Mouse (Mus musculus) midbrain, embryonic 10.5 days (tissue): ENCODE results near the gene Pde4d. TPM values are rescaled to one million over a fixed set of nuclear protein-coding genes. Genes with fewer than 3 reads are reported as not detected.
"Not testable (repeated sequence)": the region's sequence is repeated elsewhere in the genome, so short reads cannot be mapped to it uniquely, and the experiment has no call there.

Experiments
- DNase-seq: peaks from one replicate; pipeline ENCODE4 v3.0.0-alpha.2; 2017; ENCODE audit warnings: low spot score
- H3K27ac ChIP-seq: fragments of 300-500 bp; sonication (generic); replicated peaks from 2 replicates; pipeline ENCODE4 v1.5.1; 2016; ENCODE audit warnings: mild to moderate bottlenecking
- H3K27me3 ChIP-seq: fragments of 300-500 bp; sonication (generic); 2 replicates; pipeline ENCODE4 v1.6.1; 2016; ENCODE audit warnings: low read depth, mild to moderate bottlenecking; ENCODE audit not compliant: poor library complexity, severe bottlenecking
- H3K36me3 ChIP-seq: fragments of 300-500 bp; sonication (generic); 2 replicates; pipeline ENCODE4 v1.6.1; 2016; ENCODE audit warnings: mild to moderate bottlenecking, moderate library complexity
- H3K4me1 ChIP-seq: fragments of 300-500 bp; sonication (generic); 2 replicates; pipeline ENCODE4 v1.6.1; 2016
- H3K4me3 ChIP-seq: fragments of 300-500 bp; sonication (generic); 2 replicates; pipeline ENCODE4 v1.5.1; 2016; ENCODE audit warnings: mild to moderate bottlenecking, moderate library complexity
- H3K9me3 ChIP-seq: fragments of 300-500 bp; sonication (generic); replicated peaks from 2 replicates; pipeline ENCODE4 v1.6.1; 2016; ENCODE audit warnings: mild to moderate bottlenecking
- WGBS: fragments of 180-500 bp; shearing (Covaris S2); methylation state at CpG from one replicate; pipeline ENCODE4 v1.1.7; 2016; 5-methylcytosine and 5-hydroxymethylcytosine counted together
- polyA plus RNA-seq: library from polyadenylated mRNA; unstranded; fragments of >200 nt; fragmentation: Nextera tagmentation; extraction: Ambion mirVana; gene quantifications from 2 replicates; pipeline ENCODE4 v1.2.1, GENCODE M21; 2016

The Pde4d gene
- polyA plus RNA-seq, 1 experiment from 2014 or later = 10.8 TPM

GRCm38 (mm10) chr13:108766020-108766727, 316.4 kb downstream of the Pde4d start:
- DNase-seq = no peak
- no peak overlapping the region for H3K27ac ChIP-seq
- no peaks in the 10 kb centered on the region for H3K27me3 ChIP-seq
- H3K4me1 ChIP-seq = no peaks in the 10 kb centered on the region
- H3K4me3 ChIP-seq = no peak overlapping the region
- H3K9me3 ChIP-seq = no peaks in the 10 kb centered on the region
- H3K36me3 ChIP-seq = no peaks in the 10 kb centered on the region
- 77% methylated on average over 11 of the region's 11 CpGs for WGBS

DNA sequence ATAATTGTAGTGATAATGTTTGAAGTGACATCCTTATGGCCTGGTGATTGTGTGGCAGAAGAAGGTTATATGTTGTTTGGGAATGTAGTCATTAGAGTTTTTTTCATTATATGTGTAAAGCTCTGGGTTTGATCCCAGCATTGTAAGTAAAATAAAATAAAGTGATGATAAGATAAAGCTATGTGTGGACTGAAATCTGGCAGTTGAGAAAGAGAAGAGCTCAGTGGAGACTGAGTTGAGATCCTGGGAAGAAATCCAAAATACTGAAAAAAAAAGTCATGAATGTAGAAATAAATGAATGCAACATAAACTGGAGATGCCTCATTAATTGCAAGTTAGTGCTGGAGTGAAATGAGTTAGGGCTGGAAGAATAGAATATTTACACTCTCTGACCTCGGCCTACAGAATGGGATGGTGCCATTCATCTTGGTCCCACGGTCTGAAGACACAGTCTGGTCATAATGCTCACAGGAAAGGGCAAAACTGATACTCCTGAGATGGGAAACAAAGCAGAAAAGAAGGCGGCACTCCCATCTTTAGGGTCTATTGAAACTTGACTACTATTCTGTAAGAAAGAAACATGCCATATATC, 319.8 kb downstream of the Pde4d start:
- no peaks in the 10 kb centered on the region for H3K4me1 ChIP-seq
- no peak for DNase-seq
- H3K9me3 ChIP-seq = no peaks in the 10 kb centered on the region
- no peaks in the 10 kb centered on the region for H3K36me3 ChIP-seq
- H3K4me3 ChIP-seq = no peak overlapping the region
- H3K27ac ChIP-seq = no peak overlapping the region
- WGBS = 77% methylated on average over 3 of the region's 3 CpGs
- no peaks in the 10 kb centered on the region for H3K27me3 ChIP-seq

GRCm38 (mm10) chr13:108772386-108772785, 322.6 kb downstream of the Pde4d start:
- DNase-seq = no peak
- Histone ChIP-seq H3K27ac (no peak overlapping the region), H3K36me3 (no peaks in the 10 kb centered on the region), H3K4me1 (no peaks in the 10 kb centered on the region), H3K9me3 (no peaks in the 10 kb centered on the region), H3K27me3 (no peaks in the 10 kb centered on the region), H3K4me3 (no peak overlapping the region)
- 69% methylated on average over 3 of the region's 3 CpGs for WGBS

GRCm38 (mm10) chr13:108774981-108775380, 325.2 kb downstream of the Pde4d start:
- H3K27me3 ChIP-seq = no peaks in the 10 kb centered on the region
- no peaks in the 10 kb centered on the region for H3K4me1 ChIP-seq
- DNase-seq = no peak
- no peak overlapping the region for H3K4me3 ChIP-seq
- H3K9me3 ChIP-seq = no peaks in the 10 kb centered on the region
- no peaks in the 10 kb centered on the region for H3K36me3 ChIP-seq
- 83% methylated on average over 1 of the region's 1 CpGs for WGBS
- H3K27ac ChIP-seq = no peak overlapping the region

- no peaks in the 10 kb centered on the region for H3K27me3 ChIP-seq
- no peak overlapping the region for H3K4me3 ChIP-seq
- H3K27ac ChIP-seq = no peak overlapping the region
- no peaks in the 10 kb centered on the region for H3K9me3 ChIP-seq
- no peaks in the 10 kb centered on the region for H3K4me1 ChIP-seq
- no peak for DNase-seq
- H3K36me3 ChIP-seq = no peaks in the 10 kb centered on the region
- 85% methylated on average over 7 of the region's 7 CpGs for WGBS
Observed at GRCm38 (mm10) chr13:108775882-108776281, 326.1 kb downstream of the Pde4d start.

DNA sequence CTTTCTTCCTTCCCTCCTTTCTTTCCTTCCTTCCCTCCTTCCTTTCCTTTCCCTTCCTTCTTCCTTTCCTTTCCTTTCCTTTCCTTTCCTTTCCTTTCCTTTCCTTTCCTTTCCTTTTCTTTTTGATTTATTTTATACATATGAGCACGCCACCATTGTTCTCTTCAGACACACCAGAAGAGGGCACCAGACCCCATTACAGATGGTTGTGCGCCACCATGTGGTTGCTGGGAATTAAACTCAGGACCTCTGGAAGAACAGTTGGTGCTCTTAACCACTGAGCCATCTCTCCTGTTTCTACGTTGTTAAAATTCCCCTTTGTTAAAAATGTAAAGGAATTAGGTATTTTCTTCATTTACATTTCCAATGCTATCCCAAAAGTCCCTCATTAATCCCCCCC, 347.9 kb downstream of the Pde4d start:
- not testable (repeated sequence) for H3K36me3 ChIP-seq, H3K9me3 ChIP-seq, H3K4me3 ChIP-seq, H3K4me1 ChIP-seq, H3K27me3 ChIP-seq, H3K27ac ChIP-seq, DNase-seq
- 79% methylated on average over 3 of the region's 3 CpGs for WGBS

- Histone ChIP-seq H3K4me1 (no peaks in the 10 kb centered on the region), H3K9me3 (no peaks in the 10 kb centered on the region), H3K27ac (no peak overlapping the region), H3K36me3 (no peaks in the 10 kb centered on the region), H3K27me3 (no peaks in the 10 kb centered on the region), H3K4me3 (no peak overlapping the region)
- 91% methylated on average over 7 of the region's 7 CpGs for WGBS
- DNase-seq = no peak
Observed at GRCm38 (mm10) chr13:108809191-108809590, 359.4 kb downstream of the Pde4d start.

DNA sequence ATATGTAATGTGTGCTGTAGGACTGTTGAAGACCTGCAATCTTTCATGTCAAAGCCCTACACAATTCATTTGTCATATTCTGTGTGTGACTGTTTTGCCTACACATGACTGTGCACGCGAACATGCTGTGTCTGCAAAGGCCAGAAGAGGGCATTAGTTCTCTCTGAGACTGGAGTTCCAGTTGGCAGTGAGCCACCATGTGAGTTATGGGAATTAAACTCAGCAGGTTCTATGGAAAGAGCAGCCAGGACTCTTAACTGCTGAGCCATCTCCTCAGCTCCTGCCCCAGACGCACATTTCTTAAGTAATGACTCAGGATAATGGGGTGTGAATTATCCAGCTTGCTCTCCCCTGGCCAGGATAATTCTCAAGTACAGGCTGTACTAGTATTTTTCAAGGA, 363.2 kb downstream of the Pde4d start:
- H3K4me3 ChIP-seq = no peak overlapping the region
- H3K27me3 ChIP-seq = no peaks in the 10 kb centered on the region
- H3K27ac ChIP-seq = no peak overlapping the region
- no peaks in the 10 kb centered on the region for H3K9me3 ChIP-seq
- peak; percentile 16 for DNase-seq
- 67% methylated on average over 3 of the region's 3 CpGs for WGBS
- no peaks in the 10 kb centered on the region for H3K4me1 ChIP-seq
- no peaks in the 10 kb centered on the region for H3K36me3 ChIP-seq

DNA sequence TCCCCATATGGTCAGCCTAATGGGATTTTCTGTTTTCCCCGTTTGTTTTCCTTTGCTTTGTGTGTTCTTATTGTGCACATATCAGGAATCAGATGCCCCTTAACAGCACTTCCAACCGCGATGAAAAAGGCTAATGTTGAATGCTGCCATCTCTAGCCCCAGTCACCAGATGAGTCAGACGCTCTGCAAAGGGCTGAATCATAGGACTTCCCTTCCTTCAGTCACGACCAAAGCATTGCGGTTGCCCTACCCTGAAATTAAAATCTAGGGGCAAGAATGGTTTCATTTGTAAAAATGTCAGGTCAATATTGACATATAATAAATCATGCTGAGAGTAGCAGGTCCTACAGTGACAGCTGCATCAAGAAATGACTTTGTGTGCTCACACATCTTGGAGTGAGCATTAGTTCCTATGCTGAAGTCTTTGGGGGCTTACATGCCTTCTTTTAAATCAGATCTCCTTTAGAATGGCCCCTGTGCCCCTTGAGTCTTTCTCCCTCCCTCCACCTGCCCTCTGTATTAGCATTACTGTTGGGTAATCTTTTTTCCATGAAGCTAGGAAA, 370.2 kb downstream of the Pde4d start:
- no peaks in the 10 kb centered on the region for H3K9me3 ChIP-seq
- no peak for DNase-seq
- WGBS = 80% methylated on average over 6 of the region's 6 CpGs
- H3K4me1 ChIP-seq = no peaks in the 10 kb centered on the region
- no peak overlapping the region for H3K27ac ChIP-seq
- no peaks in the 10 kb centered on the region for H3K27me3 ChIP-seq
- H3K4me3 ChIP-seq = no peak overlapping the region
- no peaks in the 10 kb centered on the region for H3K36me3 ChIP-seq

DNA sequence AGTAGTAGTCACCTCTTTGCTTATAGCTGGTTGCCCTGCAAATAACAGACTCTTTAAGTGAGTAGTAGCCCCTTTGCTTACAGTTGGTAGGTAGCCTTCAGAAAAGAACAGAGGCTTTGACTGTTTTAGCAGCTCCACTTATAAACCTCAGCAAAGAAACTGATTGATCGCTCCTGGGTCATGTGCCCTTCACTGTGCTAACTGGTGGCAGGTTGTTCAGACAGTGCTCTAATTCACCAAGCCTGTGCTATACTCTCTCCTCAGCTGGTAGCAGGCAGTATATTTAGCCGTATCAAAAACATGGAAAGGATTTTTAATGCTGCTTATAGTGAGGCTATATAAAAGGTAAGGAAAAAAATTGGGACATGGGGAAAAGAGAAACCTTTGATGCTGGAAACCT, 370.7 kb downstream of the Pde4d start:
- H3K27me3 ChIP-seq = no peaks in the 10 kb centered on the region
- 87% methylated on average over 2 of the region's 2 CpGs for WGBS
- no peak for DNase-seq
- no peak overlapping the region for H3K27ac ChIP-seq
- H3K36me3 ChIP-seq = no peaks in the 10 kb centered on the region
- H3K9me3 ChIP-seq = no peaks in the 10 kb centered on the region
- H3K4me3 ChIP-seq = no peak overlapping the region
- H3K4me1 ChIP-seq = no peaks in the 10 kb centered on the region

GRCm38 (mm10) chr13:108821270-108821669, 371.5 kb downstream of the Pde4d start:
- no peaks in the 10 kb centered on the region for H3K36me3 ChIP-seq
- no peak for DNase-seq
- 86% methylated on average over 7 of the region's 7 CpGs for WGBS
- no peaks in the 10 kb centered on the region for H3K4me1 ChIP-seq
- no peak overlapping the region for H3K4me3 ChIP-seq
- no peak overlapping the region for H3K27ac ChIP-seq
- no peaks in the 10 kb centered on the region for H3K27me3 ChIP-seq
- H3K9me3 ChIP-seq = no peaks in the 10 kb centered on the region

DNA sequence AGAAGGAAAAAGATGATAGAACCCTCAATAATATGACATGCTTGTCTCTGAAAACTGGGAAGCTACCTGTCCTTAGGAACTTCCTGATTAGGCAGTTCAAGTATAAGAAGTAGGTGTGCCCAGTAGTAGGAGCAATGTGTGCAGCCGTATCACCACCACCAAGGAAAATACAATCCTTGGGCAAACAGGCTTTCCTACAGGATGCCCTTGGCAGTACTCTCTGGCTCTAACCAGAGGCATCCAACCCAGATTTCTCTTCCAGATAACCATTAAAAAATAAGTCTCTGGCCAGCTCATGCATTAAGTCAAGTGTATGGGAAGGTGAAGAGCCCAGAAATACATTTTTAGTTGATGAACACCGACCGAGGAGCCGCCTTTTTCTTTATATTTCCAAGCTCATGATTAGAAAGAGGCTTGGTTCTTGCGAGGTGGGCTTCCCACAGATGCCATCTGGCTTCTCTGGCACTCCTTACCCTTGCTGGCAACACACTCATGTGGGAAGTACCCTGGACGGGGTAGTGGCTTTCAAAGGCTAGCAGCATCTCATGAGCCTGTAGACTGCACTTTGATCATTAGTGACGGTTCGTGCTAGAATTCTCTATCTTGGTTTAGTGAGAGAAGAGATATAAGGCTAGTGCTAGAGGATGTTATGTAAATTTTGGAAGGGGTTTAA, 375.0 kb downstream of the Pde4d start:
- H3K27me3 ChIP-seq = no peaks in the 10 kb centered on the region
- no peaks in the 10 kb centered on the region for H3K4me1 ChIP-seq
- no peaks in the 10 kb centered on the region for H3K36me3 ChIP-seq
- H3K4me3 ChIP-seq = no peak overlapping the region
- DNase-seq = no peak
- no peak overlapping the region for H3K27ac ChIP-seq
- no peaks in the 10 kb centered on the region for H3K9me3 ChIP-seq
- 90% methylated on average over 8 of the region's 8 CpGs for WGBS

DNA sequence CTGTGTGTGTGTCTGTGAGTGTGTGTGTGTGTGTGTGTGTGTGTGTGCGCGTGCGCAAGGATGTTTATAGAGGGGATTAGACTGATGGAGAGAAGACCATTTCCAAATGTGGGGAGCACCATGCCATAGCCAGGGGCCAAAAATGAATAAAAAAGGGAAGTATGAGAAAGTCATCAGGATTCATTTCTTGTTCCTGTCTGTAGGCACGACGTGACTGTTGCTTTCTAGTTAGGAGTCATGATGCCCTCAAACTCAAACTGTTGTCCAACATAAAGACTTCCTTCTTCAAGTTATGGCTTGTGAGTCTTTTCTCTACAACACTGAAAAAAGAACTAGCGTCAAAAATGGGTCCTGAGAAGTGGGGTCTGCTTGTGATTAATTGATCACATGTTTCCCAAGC, 375.8 kb downstream of the Pde4d start:
- H3K4me3 ChIP-seq = no peak overlapping the region
- no peaks in the 10 kb centered on the region for H3K36me3 ChIP-seq
- H3K27me3 ChIP-seq = no peaks in the 10 kb centered on the region
- no peaks in the 10 kb centered on the region for H3K4me1 ChIP-seq
- WGBS = 90% methylated on average over 6 of the region's 6 CpGs
- no peaks in the 10 kb centered on the region for H3K9me3 ChIP-seq
- H3K27ac ChIP-seq = no peak overlapping the region
- no peak for DNase-seq
